Mouse (Mus musculus) megakaryocyte progenitor cell, adult 5-6 weeks (primary cell): ENCODE results near the gene Ankrd10. TPM values are rescaled to one million over a fixed set of nuclear protein-coding genes. Genes with fewer than 3 reads are reported as not detected.
"Not testable (repeated sequence)": the region's sequence is repeated elsewhere in the genome, so short reads cannot be mapped to it uniquely, and the experiment has no call there.

ENCODE experiments used
- ATAC-seq: replicated peaks from 2 replicates; pipeline ENCODE4 v1.8.0; 2016; ENCODE audit warnings: mild to moderate bottlenecking, moderate TSS enrichment, inconsistent platforms; ENCODE audit not compliant: poor library complexity
- total RNA-seq, 2 experiments: library from RNA; stranded (forward) in 1 of 2; stranded (reverse) in 1 of 2; fragments of 157-497, 149-512 nt in 1 of 2; fragments of 200-1000 nt in 1 of 2; gene quantifications; 2 replicates each; pipeline versions ENCODE4 v1.2.3 to v1.2.4; 2015 to 2017

Gene Ankrd10
- total RNA-seq (2015): 87.0 and 98.7 TPM in 2 replicates
- total RNA-seq (2017): 63.9 and 67.6 TPM in 2 replicates

DNA sequence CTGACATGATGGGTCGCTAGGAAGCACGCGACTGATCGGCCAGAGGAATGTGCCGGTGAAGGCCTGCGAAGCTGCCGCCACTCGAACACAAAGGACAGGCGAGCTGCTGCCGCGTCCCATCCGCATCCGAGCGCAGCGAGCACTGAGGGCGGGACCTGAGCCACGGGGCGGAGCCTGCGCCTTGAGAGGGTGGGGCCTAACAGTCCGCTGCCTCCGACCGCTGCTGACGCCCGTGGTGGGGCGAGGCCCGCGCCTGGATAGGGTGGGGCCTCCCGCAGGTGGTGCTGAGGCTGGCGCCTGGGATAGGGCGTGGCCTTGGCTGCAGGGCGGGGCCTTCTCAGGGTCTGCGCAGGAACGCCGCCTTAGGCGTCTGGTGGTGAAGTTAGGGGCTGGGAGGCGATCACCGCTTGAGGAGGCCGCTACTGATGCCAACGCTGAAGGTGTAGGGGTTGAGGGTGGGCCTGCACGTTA lies at the start of gene Ankrd10:
Gene Ankrd10, minus strand, starts transcription at position 147 of the 471 bp plus-strand sequence.
- peak; percentile 80 for ATAC-seq

DNA sequence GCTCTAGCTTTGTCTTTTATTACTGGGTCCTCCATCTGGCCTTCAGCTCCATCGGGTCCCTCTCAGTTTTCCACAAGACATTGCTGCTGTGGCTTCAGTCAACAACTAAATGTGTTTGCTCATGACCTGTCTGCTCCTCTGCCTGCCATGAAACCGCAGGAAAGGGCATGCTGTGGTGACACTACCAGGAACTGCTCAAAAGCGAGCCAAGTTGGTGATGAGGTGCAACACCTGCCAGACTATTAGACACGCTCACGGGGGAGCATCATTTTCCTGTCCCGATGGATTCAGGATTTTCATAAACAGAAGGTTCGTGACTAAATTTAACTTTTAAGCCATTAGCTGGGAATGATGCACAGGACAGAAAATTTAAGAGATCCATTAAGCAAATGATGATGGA lies 49.0 kb upstream of the Ankrd10 start:
- no peak for ATAC-seq

DNA sequence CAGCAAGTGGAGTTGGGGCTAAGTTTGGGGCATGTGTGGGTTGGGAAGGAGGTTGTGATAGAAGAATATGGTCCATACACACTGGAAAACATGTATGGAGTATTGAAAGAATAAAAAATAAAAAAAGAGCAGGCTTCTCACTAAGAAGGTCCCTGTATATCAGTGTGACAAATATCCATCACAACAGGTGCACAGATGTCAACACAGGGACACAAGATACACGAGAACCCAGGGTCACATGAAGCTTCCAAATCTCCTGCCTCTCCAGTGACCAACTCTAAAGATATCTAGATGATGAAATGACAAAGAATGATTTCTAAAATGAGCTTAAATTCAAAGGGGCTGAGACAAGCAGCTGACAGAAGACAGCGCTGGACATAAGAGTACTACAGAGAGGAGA lies 32.8 kb upstream of the Ankrd10 start:
- ATAC-seq: no peak

DNA sequence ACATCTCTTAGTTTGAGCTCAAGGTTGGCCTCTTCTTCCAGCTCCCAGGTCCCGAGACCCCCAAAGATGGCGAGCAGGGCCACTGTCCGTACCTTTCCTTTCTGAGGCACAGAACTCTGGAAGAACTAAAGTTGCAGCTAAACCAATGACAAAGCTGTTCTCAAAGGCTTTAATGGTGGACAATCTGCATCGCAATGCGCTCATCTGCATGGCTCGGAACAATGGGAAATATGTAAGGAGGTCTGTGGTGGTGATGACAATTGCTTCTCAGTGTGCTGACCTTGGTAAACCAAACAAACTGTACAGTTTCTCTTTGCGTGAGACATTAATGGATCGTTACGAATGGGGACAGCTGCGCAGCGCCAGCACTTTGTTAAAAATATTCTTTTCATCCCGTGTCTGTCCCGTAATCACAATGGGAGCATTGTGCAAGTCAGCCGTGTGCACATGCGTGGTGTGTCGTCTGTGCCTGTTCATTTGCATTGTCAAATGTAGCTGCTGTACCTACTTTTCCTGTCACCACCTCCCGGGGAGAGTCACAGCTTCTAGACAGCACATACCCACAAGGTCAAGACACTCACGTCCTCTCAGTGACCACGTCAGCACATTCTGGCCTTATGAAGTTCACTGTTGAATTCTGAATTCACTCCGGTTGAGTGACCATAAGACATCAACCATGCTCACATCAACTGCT lies 30.6 kb upstream of the Ankrd10 start:
- not testable (repeated sequence) for ATAC-seq

DNA sequence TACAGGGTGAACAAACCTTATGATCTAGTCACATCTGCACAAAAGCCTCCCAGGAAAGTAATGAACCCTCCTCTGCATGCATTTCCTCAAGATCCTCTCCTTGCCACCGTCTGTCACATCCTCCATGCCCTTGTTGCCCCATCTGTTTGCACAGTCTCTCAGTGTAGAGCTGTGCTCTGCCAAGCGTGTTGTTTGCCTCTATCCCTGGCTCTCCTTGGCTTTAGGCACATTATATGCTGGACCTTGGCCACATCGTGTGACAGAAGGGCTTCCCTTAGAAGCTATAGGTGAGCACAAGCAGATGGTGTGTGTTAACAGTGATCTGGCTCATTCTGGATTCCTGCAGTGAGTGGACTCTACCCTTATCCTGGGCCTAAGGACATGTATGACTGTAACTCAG lies 26.4 kb upstream of the Ankrd10 start:
- no peak for ATAC-seq

DNA sequence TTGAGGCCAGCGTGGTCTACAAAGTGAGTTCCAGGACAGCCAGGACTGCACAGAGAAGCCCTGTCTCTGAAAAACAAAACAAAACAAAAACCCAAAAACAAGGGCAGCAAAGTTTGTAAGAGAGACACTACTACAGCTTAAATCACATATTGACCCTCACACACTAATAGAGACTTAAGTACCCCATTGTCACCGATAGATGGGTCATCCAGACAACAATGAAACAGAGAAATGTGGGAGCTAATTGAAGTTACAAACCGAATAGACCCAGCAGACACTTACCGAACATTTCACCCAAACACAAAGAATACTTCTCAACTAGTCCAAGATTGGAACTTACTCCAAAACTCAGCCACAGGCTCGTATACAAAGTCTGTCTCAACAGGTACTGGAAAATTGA lies 14.5 kb upstream of the Ankrd10 start:
- no peak for ATAC-seq

DNA sequence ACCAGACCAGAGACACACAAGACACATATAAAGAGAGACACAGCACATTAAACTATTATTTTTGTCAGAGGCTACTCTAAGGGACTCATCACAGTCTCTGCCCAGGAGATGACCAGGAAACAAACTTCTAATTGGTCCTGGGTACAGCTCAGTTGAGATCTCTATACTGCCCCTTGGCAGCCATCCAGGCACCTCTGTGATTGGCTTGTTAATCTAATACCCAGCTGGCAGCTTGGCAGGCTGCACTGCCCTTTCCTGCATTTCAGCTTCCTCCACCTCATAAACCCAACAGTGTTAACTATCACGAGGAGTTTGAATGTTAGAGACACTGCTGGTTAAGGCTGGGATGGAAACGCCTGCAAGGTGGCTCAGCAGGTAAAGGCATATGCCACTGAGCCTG lies 7.6 kb upstream of the Ankrd10 start:
- no peak for ATAC-seq

DNA sequence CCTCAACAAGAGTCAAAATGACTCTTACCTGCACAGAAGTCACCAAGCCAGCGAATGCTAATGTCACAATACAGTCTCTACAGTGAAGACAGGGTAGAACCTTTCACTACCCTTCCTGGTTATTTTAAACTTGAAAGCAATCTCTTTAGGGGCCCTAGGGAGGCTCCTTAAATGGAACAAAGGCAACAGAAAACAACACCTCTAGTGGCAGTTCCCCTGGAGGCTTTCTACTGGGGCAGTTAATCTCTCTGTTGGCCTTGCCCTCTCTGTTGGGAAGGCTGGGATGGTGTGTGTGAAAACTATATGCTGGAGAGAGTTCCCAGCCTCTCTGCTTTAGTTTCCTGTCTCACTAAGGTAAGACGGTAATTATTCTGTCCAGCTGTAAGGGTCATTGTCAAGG lies 5.0 kb upstream of the Ankrd10 start:
- ATAC-seq: no peak

DNA sequence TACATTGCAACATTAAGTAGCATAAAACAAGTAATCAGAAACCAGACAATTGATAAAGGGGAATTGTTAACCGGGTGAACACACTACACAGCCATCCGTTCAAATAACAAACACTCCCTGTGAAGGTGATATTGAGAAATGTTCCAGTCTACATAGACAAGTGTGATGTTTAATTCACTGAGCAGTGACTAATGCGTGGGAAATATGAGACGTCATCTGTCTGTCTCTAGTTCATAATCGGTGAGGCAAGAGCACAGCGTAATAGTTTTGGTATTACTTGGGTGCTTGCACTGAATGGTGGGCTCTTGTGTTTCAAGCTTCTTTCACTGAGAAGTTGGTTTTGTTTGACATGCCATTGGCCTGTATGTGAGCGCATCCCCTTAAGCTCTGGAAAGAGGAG lies 2.0 kb upstream of the Ankrd10 start:
- no peak for ATAC-seq

DNA sequence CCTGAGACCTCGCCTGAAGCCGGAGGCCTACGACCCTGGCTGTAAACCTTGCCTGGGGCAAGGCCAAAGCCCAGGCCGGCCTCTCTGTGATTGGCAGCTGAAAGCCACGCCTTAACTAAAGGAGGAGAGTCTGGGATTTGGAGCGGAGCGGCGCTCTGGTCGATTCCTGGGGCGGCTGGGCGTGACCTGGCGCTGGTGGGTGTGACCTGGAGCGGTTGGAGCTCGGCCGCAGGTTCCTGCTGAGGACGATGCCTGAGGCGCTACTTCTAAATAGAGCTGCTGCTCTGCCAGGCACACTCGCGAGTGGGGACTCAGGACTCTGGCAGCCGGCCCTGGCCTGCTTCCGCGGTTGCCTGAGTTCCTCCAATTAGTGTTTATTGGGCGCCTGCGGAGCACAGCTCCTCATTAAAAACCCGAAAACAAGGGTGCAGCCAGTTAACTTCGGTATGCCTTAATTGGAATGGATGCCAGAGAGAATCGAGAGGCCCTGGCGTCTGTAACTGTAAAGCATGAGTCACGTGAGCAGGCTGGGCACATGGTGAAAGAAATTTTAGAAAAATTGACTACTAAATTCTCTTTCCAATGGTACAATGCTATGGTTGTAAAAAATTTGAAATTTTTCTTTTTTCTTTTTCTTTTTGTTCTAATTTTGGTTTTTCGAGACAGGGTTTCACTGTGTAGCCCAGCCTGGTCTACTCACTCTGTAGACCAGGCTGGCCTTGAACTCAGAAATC lies 934 bp upstream of the Ankrd10 start:
- peak; percentile 70 for ATAC-seq

DNA sequence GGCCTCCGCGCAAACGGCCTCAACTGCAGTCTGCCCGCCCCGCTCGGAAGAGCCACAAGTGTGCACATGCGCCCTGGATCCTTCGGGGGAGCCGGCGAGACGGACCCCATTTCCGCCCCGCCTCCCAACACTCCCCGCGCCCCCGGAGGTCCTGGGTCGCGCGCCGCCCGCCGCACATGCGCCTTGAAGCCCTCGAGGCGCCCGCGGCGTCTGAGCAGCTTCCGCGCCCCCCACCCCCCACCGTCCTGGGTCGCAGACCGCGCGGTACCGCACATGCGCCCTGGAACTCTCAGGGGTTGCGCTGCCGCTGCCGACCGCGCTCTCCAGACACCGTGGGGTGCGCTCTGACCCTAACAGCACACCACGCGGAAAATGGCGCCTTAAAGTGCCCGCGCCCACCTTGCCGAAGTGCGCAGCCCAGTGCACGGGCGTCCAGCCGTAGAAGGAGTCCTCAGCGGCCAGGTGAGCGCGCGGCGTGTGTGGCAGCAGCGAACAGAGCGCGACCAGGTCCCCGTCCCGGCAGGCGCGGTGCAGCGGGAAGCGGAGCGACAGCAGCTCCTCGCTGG lies 462 bp downstream of the Ankrd10 start:
- ATAC-seq: peak; percentile 52

DNA sequence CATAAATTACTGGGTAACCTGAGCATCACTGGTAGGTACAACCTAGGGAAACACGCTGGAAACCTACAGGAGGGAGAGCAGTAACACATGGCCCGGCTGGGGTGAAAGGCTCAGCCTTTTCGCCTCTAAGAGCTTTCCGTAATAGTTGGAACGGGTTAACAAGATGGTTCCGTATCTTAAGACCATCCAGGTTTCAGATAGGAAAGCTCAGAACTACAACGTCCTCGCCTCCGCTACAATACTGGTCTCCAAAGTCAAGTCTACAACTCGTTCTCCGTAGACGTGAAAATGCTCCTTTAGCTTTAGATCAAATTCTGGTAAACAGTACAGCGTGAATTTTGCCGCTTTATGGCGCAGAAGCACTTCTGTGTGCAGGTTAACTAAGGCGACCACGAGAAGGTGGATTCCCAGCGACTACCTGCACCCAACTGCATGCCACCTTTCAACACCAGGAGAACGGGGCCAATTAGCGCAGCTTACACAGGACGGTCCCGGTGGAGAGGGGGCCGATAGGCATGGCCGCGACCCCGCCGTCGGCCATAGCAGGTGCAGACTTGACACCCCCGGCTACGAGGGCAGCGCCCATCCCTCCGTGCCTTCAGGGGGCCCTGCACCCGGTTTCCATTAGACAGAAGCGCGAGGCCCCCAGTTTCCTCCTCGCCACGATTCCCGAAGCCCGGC lies 1.1 kb downstream of the Ankrd10 start:
- ATAC-seq: 0 out of 2 replicates have a peak, but pooled peaks have one; percentile 1

DNA sequence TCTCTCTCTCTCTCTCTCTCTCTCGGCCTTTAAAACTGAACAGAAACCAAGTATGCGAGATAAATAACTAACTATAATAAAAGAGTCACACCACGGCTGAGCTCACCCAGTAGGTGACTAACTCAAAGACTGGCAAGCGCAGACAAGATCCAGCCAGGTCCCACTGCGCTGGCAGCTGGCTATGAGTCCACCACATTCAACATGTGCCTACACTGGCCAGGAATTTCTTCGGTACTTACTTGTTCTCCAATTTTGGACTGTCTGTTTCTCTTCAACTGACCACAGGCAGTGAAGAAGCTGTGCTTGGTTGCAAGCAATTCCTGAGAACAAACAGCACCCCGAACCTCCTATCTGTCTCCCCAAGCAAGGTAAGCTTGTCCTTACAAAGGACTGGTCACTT lies 2.1 kb downstream of the Ankrd10 start:
- ATAC-seq: no peak

DNA sequence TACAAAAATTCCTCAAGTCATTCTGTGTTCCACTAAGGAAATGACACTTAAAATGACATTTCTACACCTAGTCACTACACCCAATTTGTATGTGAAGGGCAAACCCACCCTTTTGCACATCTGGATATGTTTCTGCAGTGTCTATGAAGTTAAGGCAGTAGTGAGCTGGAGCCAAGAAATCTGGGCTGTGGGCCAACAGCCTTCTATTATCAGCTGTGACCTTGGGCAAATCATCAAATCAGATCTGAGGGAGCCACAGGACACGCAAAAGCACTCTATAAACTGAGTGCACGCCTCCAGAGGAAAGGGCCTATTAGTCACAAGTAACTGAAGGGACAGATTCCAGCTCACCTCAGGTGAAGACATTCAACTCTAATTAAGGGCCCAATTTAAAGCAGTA lies 3.2 kb downstream of the Ankrd10 start:
- ATAC-seq: no peak

DNA sequence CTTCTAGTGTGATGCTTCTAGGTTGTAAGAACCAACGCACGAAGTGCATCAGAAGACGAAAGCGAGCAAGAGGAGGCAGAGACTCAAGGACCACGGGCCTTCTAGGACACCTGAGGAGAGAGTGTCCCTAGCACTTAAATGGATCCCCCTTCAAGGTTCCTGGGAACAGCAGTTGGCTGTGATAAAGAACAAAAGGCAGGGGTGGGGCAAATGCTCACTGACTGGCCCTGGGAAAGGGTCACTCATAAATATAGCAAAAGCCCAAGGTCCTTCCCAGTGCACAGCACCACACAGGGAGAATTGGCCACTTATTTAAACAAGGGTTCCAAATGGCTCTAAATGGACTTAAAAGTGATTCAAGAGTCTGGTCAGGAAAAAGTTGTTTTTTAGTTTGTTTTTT lies 6.4 kb downstream of the Ankrd10 start:
- no peak for ATAC-seq

DNA sequence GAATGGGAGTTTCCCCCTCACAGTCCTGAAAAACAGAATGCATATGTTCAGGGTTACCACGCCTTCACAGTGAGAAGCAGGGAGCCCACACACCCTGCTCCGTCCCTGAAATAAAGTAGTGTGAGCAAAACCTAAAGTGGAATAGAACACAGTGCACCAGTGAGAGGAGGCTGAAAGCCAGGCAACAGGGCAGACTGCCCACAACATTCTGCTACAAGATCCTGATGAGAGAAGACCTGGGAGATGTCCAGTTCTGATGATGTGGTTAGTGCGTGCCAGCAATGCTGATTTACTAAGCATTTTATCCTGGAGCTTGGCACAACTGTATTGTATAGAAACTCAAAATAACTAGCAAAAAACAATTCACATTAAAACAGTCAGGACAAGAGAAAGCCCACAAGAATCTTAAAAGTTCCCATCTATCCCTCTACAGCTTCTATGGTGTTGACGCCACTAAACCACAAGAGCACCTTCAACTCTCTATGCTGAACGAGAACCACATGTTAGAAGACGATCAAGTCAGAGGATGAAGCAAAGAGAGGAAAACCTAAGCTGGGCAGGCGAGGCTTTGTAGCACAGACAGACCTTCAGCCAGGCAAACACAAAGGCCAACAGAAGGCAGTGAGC lies 6.9 kb downstream of the Ankrd10 start:
- no peak for ATAC-seq

DNA sequence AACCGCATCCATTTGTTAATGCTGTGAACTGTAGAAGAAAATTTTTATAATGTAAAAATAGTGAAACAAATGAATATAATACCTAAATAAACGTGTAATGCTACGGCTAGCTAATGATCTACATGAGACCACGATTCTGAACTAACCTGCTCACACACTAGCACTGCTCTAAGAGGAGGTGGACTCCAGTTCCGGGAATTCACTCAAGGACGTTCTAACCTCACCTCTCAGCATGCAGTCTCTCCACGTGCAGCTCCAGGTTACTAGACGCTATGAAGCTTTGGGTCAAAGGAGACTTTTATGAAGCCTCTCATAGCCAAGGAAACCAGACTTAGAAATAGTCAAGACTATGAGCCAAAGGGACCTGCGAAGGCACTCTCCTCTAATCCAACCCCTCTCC lies 7.8 kb downstream of the Ankrd10 start:
- ATAC-seq: no peak

DNA sequence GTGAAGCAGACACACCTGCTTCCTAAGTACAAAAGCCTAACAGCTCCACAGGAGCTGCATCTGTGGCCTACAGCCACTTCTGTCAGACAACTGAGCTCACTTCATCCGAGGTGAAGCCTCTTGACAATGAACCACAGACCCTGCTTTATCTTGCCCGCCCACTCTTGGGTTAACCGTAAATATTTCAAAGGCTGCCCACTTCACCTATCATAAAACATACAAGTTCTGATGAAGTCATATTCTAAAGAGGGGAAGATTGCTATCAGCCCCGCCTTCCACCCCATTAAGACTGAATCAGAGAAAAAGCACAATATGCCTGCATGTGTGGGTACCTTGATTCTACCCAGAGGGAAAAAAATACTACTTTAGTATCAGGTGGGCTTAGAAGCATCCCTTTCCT lies 10.5 kb downstream of the Ankrd10 start:
- ATAC-seq: peak; percentile 34

DNA sequence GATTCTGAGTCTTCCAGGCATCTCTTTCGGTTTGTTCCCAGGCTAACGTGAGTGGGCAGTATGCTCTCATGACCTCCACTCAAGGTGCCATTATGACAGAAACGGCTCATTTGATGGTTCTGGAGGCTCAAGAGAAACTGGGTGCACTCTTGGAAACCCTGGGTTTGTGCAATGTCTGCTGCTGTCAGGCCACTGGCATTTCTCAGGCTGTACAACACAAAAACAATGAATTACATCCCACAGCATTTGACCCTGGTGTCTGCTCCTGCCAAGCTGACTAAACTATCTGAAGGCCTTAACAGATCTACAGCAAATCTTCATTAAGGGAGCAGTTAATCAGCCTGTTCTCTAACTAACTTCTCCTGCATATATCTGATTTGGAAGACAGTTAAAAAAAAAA lies 16.5 kb downstream of the Ankrd10 start:
- no peak for ATAC-seq

DNA sequence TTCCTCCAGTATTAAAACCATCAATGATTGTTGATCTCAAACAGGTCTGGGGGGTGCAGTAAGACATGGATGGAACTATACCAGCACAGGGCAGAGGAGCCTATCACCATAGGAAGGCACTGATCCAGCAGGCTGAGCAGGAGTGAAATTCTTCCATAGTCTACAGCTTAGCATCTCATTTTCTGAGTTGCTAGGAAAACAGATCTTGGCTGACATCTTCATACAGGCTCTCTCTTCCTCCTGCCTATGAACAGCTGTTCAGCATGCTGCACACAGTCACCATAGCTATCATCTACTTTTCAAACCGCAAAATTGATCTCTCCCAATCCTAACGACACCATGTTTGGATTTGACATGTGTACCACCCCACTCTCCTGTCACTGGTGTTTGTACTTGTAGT lies 17.5 kb downstream of the Ankrd10 start:
- ATAC-seq: no peak

DNA sequence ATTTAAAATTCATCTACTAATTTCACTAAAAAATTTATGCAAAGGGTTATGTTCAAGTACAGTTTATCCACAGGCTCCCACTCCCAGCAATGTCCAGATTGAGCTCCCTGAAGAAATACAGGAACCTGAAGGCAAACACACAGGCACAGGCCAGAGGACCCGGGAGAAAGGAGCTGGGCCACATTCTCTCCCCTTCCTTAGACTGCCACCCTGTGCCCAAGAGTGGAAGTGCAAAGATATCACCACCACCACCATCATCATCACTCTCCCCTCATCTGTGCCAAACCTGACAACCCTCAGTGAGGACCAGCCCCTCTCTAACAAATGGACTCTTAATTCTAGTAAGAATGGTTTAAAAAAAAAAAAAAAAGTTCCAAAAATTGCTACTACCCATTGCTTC lies 19.3 kb downstream of the Ankrd10 start:
- peak; percentile 95 for ATAC-seq
